Mouse (Mus musculus) macrophage (primary cell): ENCODE measurements around the gene Fam180a. TPM values are rescaled to one million over a fixed set of nuclear protein-coding genes. Genes with fewer than 3 reads are reported as not detected.

Experiments used
- H3K27ac ChIP-seq: fragments of 350-480 bp; formaldehyde crosslinking; 2 replicates; pipeline ENCODE4 v1.9.0; 2021
- H3K36me3 ChIP-seq: fragments of 350-480 bp; formaldehyde crosslinking; 2 replicates; pipeline ENCODE4 v1.9.0; 2021; ENCODE audit errors: inconsistent target
- H3K4me3 ChIP-seq: fragments of 350-480 bp; formaldehyde crosslinking; 2 replicates; pipeline ENCODE4 v1.9.0; 2021; ENCODE audit errors: inconsistent target
- H3K79me2 ChIP-seq: fragments of 350-480 bp; formaldehyde crosslinking; 2 replicates; pipeline ENCODE4 v1.9.0; 2021; ENCODE audit errors: inconsistent target
- WGBS: methylation state at CpG from one replicate; pipeline ENCODE4 v1.1.7; 2026; ENCODE audit warnings: inconsistent platforms; ENCODE audit not compliant: missing documents; 5-methylcytosine and 5-hydroxymethylcytosine counted together
- polyA plus RNA-seq: library from polyadenylated mRNA; stranded (reverse); fragments of 250-400 nt; gene quantifications from 3 replicates; pipeline ENCODE4 v1.2.4, GENCODE M21; 2018; ENCODE audit warnings: inconsistent platforms

Fam180a gene
- polyA plus RNA-seq, 1 experiment from 2014 or later, result not detected

DNA sequence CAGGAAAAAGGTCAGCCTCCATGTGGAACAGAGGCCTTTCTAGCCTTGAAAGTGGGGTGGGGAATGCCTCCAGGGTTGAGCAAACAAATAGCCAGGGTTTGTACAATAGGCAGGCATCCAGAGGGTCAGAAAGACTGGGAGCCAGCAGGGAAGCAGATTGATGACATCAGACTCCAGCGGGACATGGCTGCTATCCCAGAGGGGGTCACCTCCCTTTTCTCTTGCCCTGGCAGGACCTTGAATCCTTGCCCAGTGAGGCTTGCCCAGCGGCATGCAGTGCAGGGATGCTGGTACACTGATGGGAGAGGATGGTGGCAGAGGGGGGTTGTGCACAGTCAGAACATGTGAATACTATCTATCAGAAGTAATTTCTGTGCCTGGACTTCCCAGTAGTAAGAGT lies 28.9 kb downstream of the Fam180a start:
- Histone ChIP-seq H3K36me3 (no peaks in the 10 kb centered on the region), H3K27ac (no peak overlapping the region), H3K79me2 (no peaks in the 10 kb centered on the region), H3K4me3 (no peak overlapping the region)
- 100% methylated on average over 2 of the region's 2 CpGs for WGBS

GRCm38 (mm10) chr6:35294964-35295363 lies 31.0 kb downstream of the Fam180a start:
- 94% methylated on average over 2 of the region's 2 CpGs for WGBS

DNA sequence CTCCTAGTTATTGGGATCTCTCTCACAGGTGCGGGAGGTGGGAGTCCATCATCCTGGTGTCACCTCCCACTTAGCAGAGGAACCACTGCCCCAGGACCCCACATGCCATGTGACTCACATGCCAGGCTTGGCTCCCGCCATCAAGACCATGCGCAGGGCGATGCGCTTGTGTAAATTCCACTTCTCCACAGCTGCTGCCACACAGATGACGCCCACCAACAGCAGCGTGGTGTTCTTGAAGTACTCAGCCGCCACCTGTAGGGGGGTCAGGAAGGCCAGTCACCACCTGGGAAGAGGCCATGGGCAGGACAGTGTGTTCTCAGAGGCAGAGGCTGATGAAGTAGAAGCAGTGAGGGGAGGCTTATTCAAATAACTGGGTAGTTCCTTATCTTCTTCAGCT lies 36.3 kb downstream of the Fam180a start:
- no peak overlapping the region for H3K4me3 ChIP-seq
- no peaks in the 10 kb centered on the region for H3K36me3 ChIP-seq
- no peaks in the 10 kb centered on the region for H3K79me2 ChIP-seq
- no peak overlapping the region for H3K27ac ChIP-seq
- WGBS, result 94% methylated on average over 8 of the region's 8 CpGs

More at GRCm38 (mm10) chr6:35294964-35295363, 31.0 kb downstream of the Fam180a start:
- H3K4me3 ChIP-seq, result no peak overlapping the region
- no peak overlapping the region for H3K27ac ChIP-seq
- no peaks in the 10 kb centered on the region for H3K36me3 ChIP-seq
- H3K79me2 ChIP-seq, result no peaks in the 10 kb centered on the region

- Histone ChIP-seq H3K36me3 (no peaks in the 10 kb centered on the region), H3K79me2 (no peaks in the 10 kb centered on the region), H3K27ac (no peak overlapping the region), H3K4me3 (no peak overlapping the region)
- 87% methylated on average over 7 of the region's 7 CpGs for WGBS
These were observed 37.0 kb downstream of the Fam180a start for GRCm38 (mm10) chr6:35288920-35289319.

DNA sequence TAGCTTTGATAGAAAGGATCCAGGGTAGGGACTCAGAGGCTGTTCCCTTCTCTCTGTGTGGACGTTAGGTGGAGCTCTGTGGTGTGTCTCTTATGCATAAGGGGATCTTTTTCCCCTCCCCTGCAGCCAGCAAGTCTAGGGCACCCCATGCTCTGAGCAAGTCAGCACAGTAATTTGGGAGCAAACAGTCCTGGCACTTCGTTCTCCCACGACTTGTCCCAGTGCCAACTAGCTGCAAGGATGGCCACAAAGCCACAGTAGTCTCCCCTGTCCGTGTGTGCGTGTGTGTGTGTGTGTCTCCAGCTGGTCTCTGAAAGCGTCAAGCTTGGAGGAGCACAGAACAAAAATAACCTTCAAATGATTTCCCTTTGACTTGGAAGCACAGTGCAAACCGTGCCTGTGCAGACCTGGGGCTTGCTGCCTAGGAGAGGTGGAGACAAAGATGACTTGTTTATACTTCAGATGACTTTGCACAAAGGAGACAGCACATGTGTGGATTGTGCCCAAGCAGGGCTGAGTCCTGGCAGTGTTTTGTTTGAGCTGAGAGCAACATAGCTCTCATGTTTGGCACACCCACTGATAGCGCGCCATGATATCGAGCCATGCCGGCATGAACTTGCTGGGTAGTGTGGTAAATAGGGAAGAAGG lies 37.7 kb downstream of the Fam180a start:
- H3K36me3 ChIP-seq, result no peaks in the 10 kb centered on the region
- no peaks in the 10 kb centered on the region for H3K79me2 ChIP-seq
- WGBS, result 36% methylated on average over 11 of the region's 11 CpGs
- no peak overlapping the region for H3K4me3 ChIP-seq
- no peak overlapping the region for H3K27ac ChIP-seq

- no peaks in the 10 kb centered on the region for H3K79me2 ChIP-seq
- WGBS, result 65% methylated on average over 8 of the region's 10 CpGs
- H3K27ac ChIP-seq, result no peak overlapping the region
- H3K4me3 ChIP-seq, result no peak overlapping the region
- H3K36me3 ChIP-seq, result no peaks in the 10 kb centered on the region
These were observed 46.6 kb downstream of the Fam180a start for GRCm38 (mm10) chr6:35279306-35279705.

DNA sequence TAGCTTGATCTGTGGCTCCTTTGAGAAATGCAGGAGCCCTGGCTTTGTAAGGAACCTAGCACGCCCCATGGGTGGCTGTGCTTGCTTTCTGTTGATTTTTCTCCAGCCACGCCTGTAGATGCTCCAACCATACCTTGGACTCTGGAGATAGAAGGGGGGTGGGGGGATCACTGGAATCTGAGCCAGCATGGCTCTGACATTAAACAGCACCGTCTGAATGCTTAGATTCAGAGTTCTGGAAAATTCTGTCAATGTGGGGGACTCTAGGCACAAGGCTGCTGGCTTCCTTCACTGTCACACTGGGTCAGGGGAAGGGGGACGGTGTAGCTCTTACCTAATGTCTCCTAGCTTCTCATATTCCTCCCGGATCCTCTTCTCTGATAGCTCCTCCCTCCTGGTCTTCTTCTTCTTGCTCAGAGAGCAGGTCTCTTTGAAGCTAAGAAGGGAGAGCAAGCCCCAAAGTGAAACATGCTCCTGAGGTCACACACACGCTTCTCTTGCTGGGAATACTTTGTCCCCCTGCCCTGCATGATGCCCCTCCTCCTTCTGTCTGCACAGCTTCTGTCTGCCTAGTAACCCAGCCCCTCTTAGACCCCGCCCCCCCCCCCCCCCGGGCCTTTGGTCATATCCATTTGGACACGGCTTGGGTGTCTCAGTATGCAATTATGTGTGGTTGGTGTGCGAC lies 47.9 kb downstream of the Fam180a start:
- 84% methylated on average over 7 of the region's 10 CpGs for WGBS
- H3K27ac ChIP-seq, result no peak overlapping the region
- H3K36me3 ChIP-seq, result no peaks in the 10 kb centered on the region
- H3K4me3 ChIP-seq, result no peak overlapping the region
- no peaks in the 10 kb centered on the region for H3K79me2 ChIP-seq

DNA sequence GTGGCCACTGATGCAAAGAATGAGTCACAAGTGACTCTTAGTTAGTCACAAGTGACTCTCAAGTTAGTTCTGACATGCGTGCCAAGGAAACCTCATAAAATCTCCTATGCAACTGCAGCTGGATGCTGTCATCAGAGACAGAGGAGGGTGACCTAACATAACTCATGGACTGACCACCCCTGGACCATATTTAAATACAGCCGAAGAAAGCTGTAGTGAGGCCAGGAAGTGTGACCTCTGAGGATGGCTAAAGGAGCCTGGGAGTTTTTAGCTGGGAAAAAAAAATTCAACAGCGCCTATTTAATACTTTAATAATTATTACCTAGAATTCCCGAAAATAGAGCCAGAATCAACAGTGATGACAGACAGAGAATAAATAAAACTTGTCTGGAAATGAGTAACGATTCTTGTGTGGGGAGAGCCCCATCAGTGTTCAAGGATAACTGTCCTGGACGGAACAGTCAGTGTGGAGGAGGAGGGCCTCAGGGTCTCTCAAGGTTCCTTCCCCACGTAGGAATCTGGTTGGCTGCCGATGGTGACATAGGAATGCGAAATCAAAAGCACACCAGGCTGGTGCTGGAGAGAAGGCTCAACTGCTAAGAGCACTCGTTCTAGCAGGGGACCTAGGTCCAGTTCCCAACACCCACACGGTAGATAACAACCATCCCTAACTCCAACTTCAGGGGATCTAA lies 52.4 kb downstream of the Fam180a start:
- Histone ChIP-seq H3K27ac (no peak overlapping the region), H3K36me3 (no peaks in the 10 kb centered on the region), H3K4me3 (no peak overlapping the region), H3K79me2 (no peaks in the 10 kb centered on the region)
- 89% methylated on average over 11 of the region's 11 CpGs for WGBS

- H3K4me3 ChIP-seq, result no peak overlapping the region
These were observed 53.8 kb downstream of the Fam180a start for GRCm38 (mm10) chr6:35271868-35272765.

GRCm38 (mm10) chr6:35271094-35271855 lies 54.7 kb downstream of the Fam180a start:
- H3K4me3 ChIP-seq, result no peak overlapping the region
- H3K36me3 ChIP-seq, result no peaks in the 10 kb centered on the region
- H3K27ac ChIP-seq, result no peak overlapping the region
- no peaks in the 10 kb centered on the region for H3K79me2 ChIP-seq
- WGBS, result 94% methylated on average over 12 of the region's 12 CpGs

More at GRCm38 (mm10) chr6:35271868-35272765, 53.8 kb downstream of the Fam180a start:
- no peak overlapping the region for H3K27ac ChIP-seq
- H3K36me3 ChIP-seq, result no peaks in the 10 kb centered on the region
- 89% methylated on average over 20 of the region's 20 CpGs for WGBS
- H3K79me2 ChIP-seq, result no peaks in the 10 kb centered on the region

GRCm38 (mm10) chr6:35269643-35270042 lies 56.3 kb downstream of the Fam180a start:
- Histone ChIP-seq H3K36me3 (no peaks in the 10 kb centered on the region), H3K4me3 (no peak overlapping the region), H3K27ac (no peak overlapping the region), H3K79me2 (no peaks in the 10 kb centered on the region)
- WGBS, result 87% methylated on average over 13 of the region's 13 CpGs

DNA sequence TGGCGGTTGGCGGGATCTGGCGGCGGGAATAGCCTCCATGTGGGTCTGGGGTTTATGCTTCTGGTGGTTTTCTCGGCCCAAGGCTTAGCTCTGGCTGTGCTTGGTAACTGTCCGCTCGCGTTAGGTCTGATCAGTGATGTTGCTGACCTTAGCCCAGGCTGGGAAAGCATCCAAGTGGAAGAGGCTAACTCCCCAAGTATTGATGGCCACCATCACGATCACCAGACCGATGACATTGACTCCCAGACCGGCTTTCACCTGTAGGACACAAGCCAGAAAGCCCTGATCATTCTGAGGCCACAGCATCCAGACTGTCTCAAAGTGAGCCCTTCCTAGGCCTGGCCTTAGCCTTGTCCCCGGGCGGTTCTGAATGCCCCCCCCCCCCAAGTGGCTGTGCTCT lies 57.2 kb downstream of the Fam180a start:
- no peaks in the 10 kb centered on the region for H3K79me2 ChIP-seq
- no peaks in the 10 kb centered on the region for H3K36me3 ChIP-seq
- WGBS, result 96% methylated on average over 13 of the region's 13 CpGs

GRCm38 (mm10) chr6:35265580-35266278 lies 60.2 kb downstream of the Fam180a start:
- Histone ChIP-seq H3K27ac (no peak overlapping the region), H3K79me2 (peaks cover 7% of the 10 kb centered on the region), H3K4me3 (no peak overlapping the region), H3K36me3 (peaks cover 15% of the 10 kb centered on the region)
- 87% methylated on average over 15 of the region's 15 CpGs for WGBS

More for the DNA sequence above, 57.2 kb downstream of the Fam180a start:
- H3K27ac ChIP-seq, result no peak overlapping the region
- no peak overlapping the region for H3K4me3 ChIP-seq
